16 mouse cellular contexts compared by ENCODE assay signal in the genomic region with DNA sequence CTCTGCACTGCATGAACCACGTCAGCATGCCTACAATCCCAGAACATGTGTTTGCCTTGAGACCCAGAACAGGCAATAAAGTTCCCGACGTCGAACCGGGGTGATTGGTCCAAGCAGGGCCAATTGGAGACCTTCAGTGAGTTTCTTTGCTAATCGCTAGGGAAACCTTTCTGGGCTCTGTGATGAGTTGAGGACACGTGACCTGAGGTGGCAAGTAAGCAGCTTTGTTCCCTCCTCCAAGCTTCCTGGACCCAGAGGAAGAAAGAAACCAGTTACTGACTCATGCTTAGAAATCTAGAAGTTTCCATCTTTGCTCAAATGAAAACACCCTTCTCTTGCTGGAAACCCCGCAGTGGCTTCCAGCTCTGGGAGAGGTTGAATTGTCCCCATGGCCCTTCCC. TPM values are rescaled to one million over a fixed set of nuclear protein-coding genes. Genes with fewer than 3 reads are reported as not detected.
DNase-seq lines count a peak whose midpoint lies in the region; ATAC-seq and TF ChIP-seq lines count a peak whose summit lies in the region.
"Had no signal": no experiment of that assay in that cellular context is flagged by ENCODE, and none has a peak within 500 bp of the region (broad histone marks: within the 10 kb centered on the region; RNA-seq: fewer than 3 reads in every experiment).

No protein-coding gene starts in this region.

- no peak overlapping the region for H3K4me2 ChIP-seq in lung, embryonic 15.5 days
- H3K4me2 ChIP-seq in forebrain, embryonic 11.5 days (ENCODE audit: low read depth, low read length, severe bottlenecking) = no peak overlapping the region
- H3K4me2 ChIP-seq: kidney, embryonic 15.5 days; liver, embryonic 13.5 days; midbrain, embryonic 13.5 days had no signal

- no peaks in the 10 kb centered on the region for H3K27me3 ChIP-seq in heart, adult 2 months (ENCODE audit: control insufficient read depth, insufficient read depth, low read length)
- H3K27me3 ChIP-seq in lung, embryonic 15.5 days = no peaks in the 10 kb centered on the region
- no peaks in the 10 kb centered on the region for H3K27me3 ChIP-seq in forebrain, embryonic 11.5 days (ENCODE audit: control insufficient read depth, insufficient read depth, low read length)
- H3K27me3 ChIP-seq: kidney, embryonic 15.5 days; midbrain, embryonic 13.5 days had no signal

- H3K36me3 ChIP-seq in heart, adult 2 months (ENCODE audit: control insufficient read depth, insufficient read depth, low read length) = no peaks in the 10 kb centered on the region
- H3K36me3 ChIP-seq in lung, embryonic 15.5 days = no peaks in the 10 kb centered on the region
- H3K36me3 ChIP-seq in forebrain, embryonic 11.5 days (ENCODE audit: control insufficient read depth, insufficient read depth, low read length) = no peaks in the 10 kb centered on the region
- H3K36me3 ChIP-seq: kidney, embryonic 15.5 days; liver, embryonic 13.5 days; midbrain, embryonic 13.5 days had no signal

- no peak overlapping the region for H3K4me3 ChIP-seq in heart, adult 2 months
- H3K4me3 ChIP-seq in lung, embryonic 15.5 days = no peak overlapping the region
- H3K4me3 ChIP-seq in forebrain, embryonic 11.5 days (ENCODE audit: low read depth, low read length) = no peak overlapping the region
- H3K4me3 ChIP-seq: kidney, embryonic 15.5 days; left cerebral cortex, adult 2 months; liver, embryonic 13.5 days; megakaryocyte, embryonic 14.5 days; midbrain, embryonic 13.5 days had no signal

- H3K27ac ChIP-seq in heart, adult 2 months = peak overlapping the region; percentile 23; the same call in 1 of the 2 replicates
- peak overlapping the region; percentile 65 for H3K27ac ChIP-seq in lung, embryonic 15.5 days
- no peak overlapping the region for H3K27ac ChIP-seq in forebrain, embryonic 11.5 days (ENCODE audit: low read depth, low read length)
- H3K27ac ChIP-seq: hindbrain, postnatal 0 days; left cerebral cortex, adult 2 months; liver, embryonic 13.5 days; midbrain, embryonic 13.5 days had no signal

- no peak for TF ChIP-seq CTCF in heart, adult 2 months (IDR thresholded peaks at IDR 0.05)

- intact Hi-C loops in heart, adult 2 months (cut with DNase I) = no loop called here
- intact Hi-C loops in heart, postnatal 10 days (cut with DNase I) = no loop called here

- H3K79me2 ChIP-seq in heart, adult 2 months (replicated peaks; ENCODE audit: control insufficient read depth, insufficient read depth, low read length) = no peaks in the 10 kb centered on the region

- ATAC-seq in lung, embryonic 15.5 days (ENCODE audit: borderline replicate concordance, extremely low read depth, low FRiP score, low TSS enrichment) = no peak
- ATAC-seq in forebrain, embryonic 11.5 days (replicated peaks; ENCODE audit: low FRiP score) = no peak
- ATAC-seq: forebrain, embryonic 16.5 days; hindbrain, postnatal 0 days; midbrain, embryonic 13.5 days had no signal

- no peak for TF ChIP-seq POLR2A in heart, adult 2 months (IDR thresholded peaks at IDR 0.05; ENCODE audit: insufficient read depth, low read depth, low read length)

- no peak for DNase-seq in heart, adult 2 months
- DNase-seq in heart, postnatal 10 days = no peak
- DNase-seq in lung, postnatal 25 days (ENCODE audit: low spot score) = no peak
- DNase-seq in R1 (ENCODE audit: low read depth, low spot score) = peak; percentile 71
- no peak for DNase-seq in forebrain, embryonic 11.5 days (ENCODE audit: low spot score)
- DNase-seq in urinary bladder, postnatal 36 days (ENCODE audit: low spot score in 2 of 2) = no peak
- DNase-seq: cerebellum, adult 9-10 months; liver, embryonic 13.5 days; thymus, postnatal 14 days had no signal

- WGBS in heart, adult 2 months = 83% methylated on average over 8 of the region's 8 CpGs
- 82% methylated on average over 8 of the region's 8 CpGs for WGBS in lung, embryonic 15.5 days
- 85% methylated on average over 8 of the region's 8 CpGs for WGBS in forebrain, embryonic 11.5 days

- no peaks in the 10 kb centered on the region for H3K9me3 ChIP-seq in lung, embryonic 15.5 days
- H3K9me3 ChIP-seq in forebrain, embryonic 11.5 days (ENCODE audit: control insufficient read depth, low read length) = no peaks in the 10 kb centered on the region
- H3K9me3 ChIP-seq: kidney, embryonic 15.5 days; liver, embryonic 13.5 days; megakaryocyte, embryonic 14.5 days; midbrain, embryonic 13.5 days had no signal

- peaks cover 9% of the 10 kb centered on the region for H3K4me1 ChIP-seq in heart, adult 2 months (ENCODE audit: control insufficient read depth, insufficient read depth, low read length)
- H3K4me1 ChIP-seq in lung, embryonic 15.5 days = peaks cover 22% of the 10 kb centered on the region
- no peaks in the 10 kb centered on the region for H3K4me1 ChIP-seq in forebrain, embryonic 11.5 days (replicated peaks; ENCODE audit: control insufficient read depth, insufficient read depth, low read length)
- H3K4me1 ChIP-seq: liver, embryonic 13.5 days had no signal

- no peak for TF ChIP-seq EP300 in heart, adult 2 months (IDR thresholded peaks at IDR 0.05; ENCODE audit: insufficient read depth, low read depth, low read length)

- no peak overlapping the region for H3K9ac ChIP-seq in heart, adult 2 months (ENCODE audit: low read depth, low read length)
- no peak overlapping the region for H3K9ac ChIP-seq in lung, embryonic 15.5 days
- no peak overlapping the region for H3K9ac ChIP-seq in forebrain, embryonic 11.5 days (ENCODE audit: low read length)
- H3K9ac ChIP-seq: kidney, embryonic 15.5 days; liver, embryonic 13.5 days; midbrain, embryonic 13.5 days had no signal

RNA-seq across cellular contexts. Expression of gene Ptges, which starts 16.6 kb away (rescaled TPM):
- 1 to 10 TPM; 2.5 to 2.8 TPM for total RNA-seq in heart, adult 2 months (2021)
- polyA plus RNA-seq in heart, adult 2 months (2012; rRNA removed) = 4.8 and 6.6 TPM in 2 replicates
- total RNA-seq in heart, postnatal 10 days (2021) = 1 to 10 TPM; 1.1 to 2.3 TPM
- polyA plus RNA-seq in lung, embryonic 15.5 days (2015; fragmentation: Nextera tagmentation; extraction: Ambion mirVana) = 19.3 and 24.1 TPM in 2 replicates
- polyA plus RNA-seq in forebrain, embryonic 11.5 days (2014; fragmentation: Nextera tagmentation; extraction: Ambion mirVana) = 4.2 and 5.5 TPM in 2 replicates

RNA-seq across cellular contexts. Expression of gene Tor1b, which starts 39.7 kb away (rescaled TPM):
- 10 to 100 TPM; 23.9 to 26.4 TPM for total RNA-seq in heart, adult 2 months (2021)
- 17.1 and 28.6 TPM in 2 replicates for polyA plus RNA-seq in heart, adult 2 months (2012; rRNA removed)
- 10 to 100 TPM; 29.3 to 34.0 TPM for total RNA-seq in heart, postnatal 10 days (2021)
- 38.6 and 38.7 TPM in 2 replicates for polyA plus RNA-seq in lung, embryonic 15.5 days (2015; fragmentation: Nextera tagmentation; extraction: Ambion mirVana)
- 24.9 and 25.7 TPM in 2 replicates for polyA plus RNA-seq in forebrain, embryonic 11.5 days (2014; fragmentation: Nextera tagmentation; extraction: Ambion mirVana)

RNA-seq across cellular contexts. Expression of gene Tor1a, which starts 54.7 kb away (rescaled TPM):
- total RNA-seq in heart, adult 2 months (2021) = 10 to 100 TPM in 1 of 2 experiments, 1 to 10 TPM in 1; 9.6 to 10.4 TPM
- 11.3 and 14.3 TPM in 2 replicates for polyA plus RNA-seq in heart, adult 2 months (2012; rRNA removed)
- total RNA-seq in heart, postnatal 10 days (2021) = 10 to 100 TPM; 18.9 to 20.7 TPM
- polyA plus RNA-seq in lung, embryonic 15.5 days (2015; fragmentation: Nextera tagmentation; extraction: Ambion mirVana) = 79.3 and 79.4 TPM in 2 replicates
- polyA plus RNA-seq in forebrain, embryonic 11.5 days (2014; fragmentation: Nextera tagmentation; extraction: Ambion mirVana) = 85.1 and 95.9 TPM in 2 replicates
